Mouse (Mus musculus) lung, adult 2 months (tissue): ENCODE measurements around the gene Ppfibp1.

Source experiments
- CTCF ChIP-seq: fragments of 200-500 bp; IDR thresholded peaks from 2 replicates; pipeline ENCODE4 v1.5.1; 2011; ENCODE audit warnings: mild to moderate bottlenecking, low read length, control low read depth; ENCODE audit not compliant: insufficient read depth
- POLR2A ChIP-seq: fragments of 200-500 bp; IDR thresholded peaks from 2 replicates; pipeline ENCODE4 v1.6.1; 2011; ENCODE audit warnings: low read depth, mild to moderate bottlenecking, control low read depth, low read length, borderline replicate concordance; ENCODE audit errors: extremely low read depth

GRCm38 (mm10) chr6:146855185-146855584, 33.1 kb upstream of the Ppfibp1 start:
- TF ChIP-seq POLR2A (no peak), CTCF (no peak)
